Mouse (Mus musculus): Measurements from ENCODE around the gene Rab4a. TPM values are rescaled to one million over a fixed set of nuclear protein-coding genes. Genes with fewer than 3 reads are reported as not detected.

Gene Rab4a
- 18.9 and 20.0 TPM in 2 replicates for total RNA-seq (2021)
- long read RNA-seq, experiment 1, transcript Rab4a-202 (8 exons, 1,419 nt) = major isoform, 40 of 44 reads
- long read RNA-seq, experiment 1, partial matches to known transcripts = 0 of 44 reads
- long read RNA-seq, experiment 1, other reads (novel, unspliced or antisense) = 4 of 44 reads
- long read RNA-seq, experiment 2, transcript Rab4a-202 (8 exons, 1,419 nt) = major isoform, 29 of 36 reads
- long read RNA-seq, experiment 2, partial matches to known transcripts = 0 of 36 reads
- long read RNA-seq, experiment 2, other reads (novel, unspliced or antisense) = 6 of 36 reads

- DNase-seq = peak; percentile 93
Measured at GRCm38 (mm10) chr8:123805718-123806373, at the start of gene Rab4a. Gene Rab4a, plus strand, starts transcription at chr8:123805985.

DNA sequence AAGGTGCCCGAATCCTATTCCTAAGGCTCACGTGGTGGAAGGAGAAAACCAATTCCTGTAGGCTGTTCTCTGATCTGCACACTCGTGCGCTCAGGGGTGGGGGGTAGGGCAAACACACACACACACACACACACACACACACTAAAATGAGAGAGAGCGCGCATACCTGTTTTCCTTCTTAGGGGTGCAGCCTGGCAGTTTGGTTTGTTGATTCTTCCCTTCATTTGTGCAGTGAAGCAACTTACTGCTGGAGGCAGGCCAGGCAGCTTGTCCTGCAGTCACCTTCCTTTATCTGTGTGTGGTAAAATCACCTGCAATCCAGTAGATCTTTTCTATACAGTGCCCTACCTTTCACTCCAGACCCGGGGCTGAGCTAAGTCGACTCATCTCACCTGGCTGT lies 48.9 kb upstream of the Rab4a start:
- DNase-seq = no peak

GRCm38 (mm10) chr8:123758935-123759334 lies 46.9 kb upstream of the Rab4a start:
- no peak for DNase-seq

GRCm38 (mm10) chr8:123759933-123760332 lies 45.9 kb upstream of the Rab4a start:
- peak; percentile 22 for DNase-seq

DNA sequence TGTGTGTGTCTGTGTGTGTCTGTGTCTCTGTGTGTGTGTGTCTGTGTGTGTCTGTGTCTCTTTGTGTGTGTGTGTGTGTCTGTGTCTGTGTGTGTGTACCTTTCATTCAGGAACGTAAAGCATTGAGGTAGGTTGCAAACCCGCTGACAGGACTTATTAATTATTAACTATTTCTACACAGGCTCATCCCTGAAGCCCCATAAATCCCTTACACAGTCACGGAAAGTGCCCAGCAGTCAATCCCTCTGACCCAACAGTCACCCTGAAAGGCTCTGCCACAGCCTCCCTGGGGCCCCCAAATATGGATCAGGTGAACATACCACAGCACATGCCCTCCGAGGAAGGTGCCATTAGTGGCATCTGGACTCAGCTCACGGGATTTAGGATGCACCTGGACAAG lies 45.2 kb upstream of the Rab4a start:
- no peak for DNase-seq

DNA sequence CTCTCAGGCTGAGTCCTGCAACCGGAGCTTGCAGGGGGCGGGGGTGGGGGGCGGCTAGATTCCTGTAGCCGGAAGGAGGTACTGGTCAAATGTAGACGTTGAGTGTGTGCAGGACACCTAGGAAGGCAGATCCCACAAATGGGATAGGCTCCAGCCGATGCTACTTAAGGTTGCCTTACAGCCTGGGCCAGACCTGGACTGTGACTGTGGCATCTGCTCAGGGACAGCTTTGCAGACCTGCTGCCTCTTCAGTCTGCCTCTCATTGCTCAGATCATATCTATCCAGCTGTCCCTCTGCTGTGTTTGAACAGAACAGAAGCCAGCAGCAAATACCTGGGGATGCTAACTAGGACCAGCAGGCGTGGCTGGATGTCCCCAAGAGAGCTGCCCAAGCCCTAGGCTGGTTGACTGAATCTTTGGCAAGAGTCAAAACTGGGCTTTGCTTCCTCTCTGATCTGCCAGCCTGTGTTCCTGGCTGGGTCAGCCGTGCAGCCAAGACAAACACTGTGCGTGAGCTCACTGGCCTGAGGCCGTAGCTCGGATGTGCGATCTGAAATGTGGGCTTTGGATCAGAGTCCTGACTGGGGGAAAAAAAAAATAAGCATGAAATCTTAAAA lies 44.4 kb upstream of the Rab4a start:
- peak; percentile 81 for DNase-seq

- no peak for DNase-seq
Measured at GRCm38 (mm10) chr8:123761883-123762270, 43.9 kb upstream of the Rab4a start.

DNA sequence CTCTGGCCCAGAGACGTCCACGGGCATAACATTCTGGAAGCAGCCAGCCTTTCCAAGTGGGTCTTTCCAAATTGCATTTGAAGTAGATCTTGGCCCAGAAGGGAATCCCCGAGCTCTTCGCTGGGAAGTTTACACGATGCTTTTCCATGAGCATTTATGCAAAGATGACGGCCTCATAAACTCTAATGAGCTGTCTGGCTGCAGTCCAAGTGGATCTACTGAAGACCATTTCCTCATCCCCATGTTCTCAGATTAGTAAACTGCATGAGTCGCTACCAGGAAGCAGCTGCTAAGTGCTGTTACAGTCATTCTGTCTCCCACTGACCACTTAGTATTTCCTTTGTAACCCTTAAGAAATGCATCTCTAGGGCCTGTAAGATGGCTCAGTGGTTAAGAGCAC lies 42.4 kb upstream of the Rab4a start:
- peak; percentile 48 for DNase-seq

GRCm38 (mm10) chr8:123764671-123765070 lies 41.1 kb upstream of the Rab4a start:
- peak; percentile 60 for DNase-seq

- no peak for DNase-seq
Measured at GRCm38 (mm10) chr8:123766516-123766915, 39.3 kb upstream of the Rab4a start.

DNA sequence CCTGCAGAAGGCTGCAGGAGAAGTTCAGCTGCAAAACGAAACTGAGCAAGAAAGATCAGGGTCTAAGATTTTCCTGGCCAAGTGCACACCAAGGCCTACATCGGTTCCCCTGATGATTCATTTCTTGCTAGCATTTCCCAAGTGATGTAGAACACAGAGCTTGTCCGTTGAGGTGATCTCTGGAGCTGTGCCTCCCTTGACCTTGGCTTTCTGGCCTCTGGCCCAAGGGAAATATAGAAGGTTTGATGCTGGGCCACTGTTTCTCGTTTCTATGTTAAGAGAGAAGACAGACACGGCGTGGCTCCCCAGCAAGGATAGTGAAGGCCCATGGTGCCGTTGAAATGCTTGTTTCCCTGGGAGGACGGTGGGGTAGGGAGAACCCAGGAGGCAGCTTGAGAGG lies 37.9 kb upstream of the Rab4a start:
- peak; percentile 57 for DNase-seq

- DNase-seq = peak; percentile 66
Measured at GRCm38 (mm10) chr8:123768492-123769356, 37.1 kb upstream of the Rab4a start.

GRCm38 (mm10) chr8:123773468-123773867 lies 32.3 kb upstream of the Rab4a start:
- no peak for DNase-seq

- DNase-seq = no peak
Measured at GRCm38 (mm10) chr8:123774491-123774890, 31.3 kb upstream of the Rab4a start.

- peak; percentile 71 for DNase-seq
Measured at GRCm38 (mm10) chr8:123777319-123777718, 28.5 kb upstream of the Rab4a start.

DNA sequence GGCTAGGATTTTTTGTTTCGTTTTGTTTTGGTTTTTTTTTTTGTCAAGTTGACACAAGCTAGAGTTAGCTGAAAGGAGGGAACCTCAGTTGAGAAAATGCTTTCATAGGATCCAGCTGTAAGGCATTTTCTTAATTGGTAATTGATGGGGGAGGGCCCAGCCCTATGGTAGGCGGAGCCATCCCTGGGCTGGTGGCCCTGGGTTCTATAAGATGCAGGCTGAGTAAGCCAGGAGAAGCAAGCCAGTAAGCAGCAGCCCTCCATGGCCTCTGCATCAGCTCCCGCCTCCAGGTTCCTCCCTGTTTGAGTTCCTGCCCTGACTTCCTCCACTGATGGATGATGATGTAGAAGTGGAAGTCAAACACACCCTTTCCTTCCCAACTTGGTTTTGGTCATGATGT lies 25.3 kb upstream of the Rab4a start:
- DNase-seq = no peak

DNA sequence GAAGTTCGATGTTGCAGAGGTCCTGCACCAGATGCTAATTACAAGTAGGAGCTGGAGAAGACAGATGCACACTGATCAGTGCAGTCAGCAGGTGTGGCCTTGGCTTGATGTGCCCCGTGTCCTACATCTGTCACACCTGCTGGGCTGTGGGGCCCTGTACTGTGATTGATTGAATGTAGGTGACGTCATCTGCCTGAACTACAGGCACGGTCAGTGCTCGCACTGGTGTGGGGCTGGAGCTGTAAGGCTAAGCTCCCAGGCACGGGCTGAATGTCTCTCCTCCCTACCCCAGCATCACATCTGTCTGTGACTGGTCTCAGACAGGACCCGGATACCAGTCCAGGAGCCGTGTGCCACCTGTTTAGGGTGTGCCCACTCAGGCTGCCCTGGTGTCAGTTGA lies 24.5 kb upstream of the Rab4a start:
- DNase-seq = no peak

GRCm38 (mm10) chr8:123783525-123784249 lies 22.1 kb upstream of the Rab4a start:
- peak; percentile 90 for DNase-seq

GRCm38 (mm10) chr8:123786166-123786565 lies 19.6 kb upstream of the Rab4a start:
- no peak for DNase-seq

- no peak for DNase-seq
Measured at GRCm38 (mm10) chr8:123786644-123787043, 19.1 kb upstream of the Rab4a start.

- no peak for DNase-seq
Measured at GRCm38 (mm10) chr8:123787254-123787897, 18.4 kb upstream of the Rab4a start.
